Mouse (Mus musculus): ENCODE data around the gene Sirt2.

Gene Sirt2

DNA sequence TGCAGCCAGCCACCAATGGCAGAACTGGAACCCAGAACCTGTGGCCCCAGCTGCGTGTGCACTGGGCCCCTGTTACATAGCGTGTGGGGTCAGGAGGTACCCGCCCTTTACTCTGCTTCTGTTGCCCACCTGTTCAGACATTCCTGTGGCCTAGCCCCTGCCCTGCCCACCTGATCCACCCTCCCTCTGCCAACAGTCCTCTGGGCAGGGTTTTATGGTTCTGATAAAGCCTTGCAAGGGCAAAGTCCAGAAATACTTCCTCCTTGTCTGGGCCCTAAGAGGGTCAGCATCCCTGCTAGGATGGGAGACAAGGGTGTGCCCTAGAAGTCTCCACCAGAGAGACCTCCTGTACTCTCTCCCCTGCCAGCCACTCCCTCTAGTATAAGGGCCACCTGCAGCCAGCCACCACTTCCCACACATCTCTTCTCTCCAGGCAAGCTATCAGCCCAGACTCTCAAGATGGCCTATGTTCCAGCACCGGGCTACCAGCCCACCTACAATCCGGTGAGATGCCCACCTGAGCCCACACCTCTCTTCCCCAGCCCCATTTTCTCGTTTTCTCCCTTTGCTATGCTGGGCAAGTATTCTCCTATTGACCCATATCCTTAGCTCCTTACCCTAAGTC is 67.3 kb downstream of the Sirt2 start, which contains the start of gene Lgals4:
Gene Lgals4 (plus strand): TSS at position 132 of the 625 bp plus-strand sequence.
- no peak for DNase-seq (ENCODE audit: low read depth, low spot score)

DNA sequence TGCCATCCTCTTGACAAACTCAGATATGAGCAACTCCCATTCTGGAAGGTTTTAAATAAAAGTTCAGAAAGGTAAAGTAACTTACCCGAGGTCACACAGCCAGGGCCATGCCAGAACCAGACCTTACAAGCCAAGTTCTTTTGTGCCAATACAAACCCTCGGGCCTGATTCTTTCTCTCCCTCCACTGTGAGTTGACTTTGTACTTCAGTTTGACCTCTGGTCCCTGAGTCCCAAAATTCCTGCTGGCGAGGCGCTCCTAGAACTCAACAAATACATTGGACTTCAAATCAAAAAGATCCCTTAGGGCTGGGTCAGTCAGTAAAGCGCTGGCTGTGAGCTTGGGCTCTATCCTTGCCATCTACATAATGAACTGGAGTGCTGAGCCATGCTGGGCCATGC is 70.4 kb downstream of the Sirt2 start:
- DNase-seq (ENCODE audit: low read depth, low spot score), result no peak

Measured in mesoderm, embryonic 11.5 days (tissue).